28 mouse cellular contexts compared by ENCODE assay signal in genomic region chr13:102275296-102275695, GRCm38 (mm10).
DNase-seq lines count a peak whose midpoint lies in the region; ATAC-seq and TF ChIP-seq lines count a peak whose summit lies in the region.
"Had no signal": no experiment of that assay in that cellular context is flagged by ENCODE, and none has a peak within 500 bp of the region (broad histone marks: within the 10 kb centered on the region; RNA-seq: fewer than 3 reads in every experiment).

No protein-coding gene starts in this region.

- H3K9me3 ChIP-seq in heart, embryonic 12.5 days (replicated peaks) = no peaks in the 10 kb centered on the region
- H3K9me3 ChIP-seq: embryonic facial prominence, embryonic 12.5 days; embryonic facial prominence, embryonic 15.5 days; G1E; hindbrain, embryonic 10.5 days; hindbrain, embryonic 13.5 days; intestine, embryonic 15.5 days had no signal

- no peaks in the 10 kb centered on the region for H3K4me1 ChIP-seq in heart, embryonic 12.5 days (replicated peaks)
- no peaks in the 10 kb centered on the region for H3K4me1 ChIP-seq in lung, adult 2 months (ENCODE audit: control insufficient read depth, insufficient read depth, low read length)
- H3K4me1 ChIP-seq: embryonic facial prominence, embryonic 12.5 days; embryonic facial prominence, embryonic 15.5 days; hindbrain, embryonic 10.5 days; hindbrain, embryonic 13.5 days; intestine, embryonic 15.5 days had no signal

- intact Hi-C loops in heart, postnatal 10 days (cut with DNase I) = no loop called here

- TF ChIP-seq CTCF in lung, adult 2 months (IDR thresholded peaks at IDR 0.05; ENCODE audit: insufficient read depth, low read length) = no peak

- TF ChIP-seq POLR2A in lung, adult 2 months (IDR thresholded peaks at IDR 0.05; ENCODE audit: borderline replicate concordance, extremely low read depth, low read depth, low read length) = no peak

- peak; percentile 51 for DNase-seq in gastrocnemius, adult 18-20 months (ENCODE audit: low spot score)
- DNase-seq in gastrocnemius, postnatal 10 days = no peak
- peak; percentile 95 for DNase-seq in heart, adult 11 months
- DNase-seq in heart, postnatal 10 days = no peak
- DNase-seq in heart, adult 9 months (ENCODE audit: low spot score in 2 of 2) = peak; percentile 44 to 53
- peak; percentile 18 for DNase-seq in lung, postnatal 25 days (ENCODE audit: low spot score)
- no peak for DNase-seq in lung, adult 2 months
- DNase-seq: adrenal gland, adult 2 months; adrenal gland, postnatal 14 days; cerebellum, adult 11 months; cerebellum, adult 2 months; cerebellum, adult 9-11 months; cerebellum, postnatal 25 days; forebrain, postnatal 0 days; kidney, adult 11 months; kidney, adult 9 months had no signal

- no peak for ATAC-seq in heart, embryonic 12.5 days (ENCODE audit: insufficient number of reproducible peaks, low FRiP score)
- ATAC-seq: forebrain, embryonic 14.5 days; forebrain, postnatal 0 days; hindbrain, embryonic 16.5 days; intestine, embryonic 15.5 days; Patski had no signal

- no peaks in the 10 kb centered on the region for H3K36me3 ChIP-seq in heart, embryonic 12.5 days
- H3K36me3 ChIP-seq: embryonic facial prominence, embryonic 12.5 days; embryonic facial prominence, embryonic 15.5 days; G1E; hindbrain, embryonic 10.5 days; hindbrain, embryonic 13.5 days; intestine, embryonic 15.5 days had no signal

- H3K9ac ChIP-seq in heart, embryonic 12.5 days = no peak overlapping the region
- H3K9ac ChIP-seq: embryonic facial prominence, embryonic 12.5 days; embryonic facial prominence, embryonic 15.5 days; forebrain, postnatal 0 days; hindbrain, embryonic 13.5 days; intestine, embryonic 15.5 days had no signal

- H3K27me3 ChIP-seq in heart, embryonic 12.5 days (replicated peaks) = no peaks in the 10 kb centered on the region
- H3K27me3 ChIP-seq: CH12.LX; embryonic facial prominence, embryonic 12.5 days; embryonic facial prominence, embryonic 15.5 days; hindbrain, embryonic 13.5 days; intestine, embryonic 15.5 days; Patski had no signal

- 87% methylated on average over 2 of the region's 2 CpGs for WGBS in heart, embryonic 12.5 days
- WGBS in lung, adult 2 months = 83% methylated on average over 2 of the region's 2 CpGs

- H3K4me2 ChIP-seq in heart, embryonic 12.5 days = no peak overlapping the region
- H3K4me2 ChIP-seq: embryonic facial prominence, embryonic 12.5 days; embryonic facial prominence, embryonic 15.5 days; hindbrain, embryonic 13.5 days; intestine, embryonic 15.5 days had no signal

- H3K4me3 ChIP-seq in heart, embryonic 12.5 days = no peak overlapping the region
- no peak overlapping the region for H3K4me3 ChIP-seq in lung, adult 2 months (replicated peaks; ENCODE audit: extremely low read depth, low read depth, low read length)
- H3K4me3 ChIP-seq: embryonic facial prominence, embryonic 12.5 days; embryonic facial prominence, embryonic 15.5 days; heart, adult 2 months; hindbrain, embryonic 10.5 days; hindbrain, embryonic 13.5 days; intestine, embryonic 15.5 days had no signal

- H3K27ac ChIP-seq in heart, embryonic 12.5 days (ENCODE audit: poor library complexity, severe bottlenecking) = no peak overlapping the region
- H3K27ac ChIP-seq: embryonic facial prominence, embryonic 12.5 days; embryonic facial prominence, embryonic 15.5 days; heart, adult 2 months; hindbrain, embryonic 10.5 days; hindbrain, embryonic 13.5 days; intestine, embryonic 15.5 days had no signal

Comparison
In these comparisons a context has a peak if more than half of its experiments do, and no peak if none do; other contexts are left out.
1. DNase-seq: peak in gastrocnemius, adult 18-20 months (single experiment), heart, adult 11 months (single experiment), heart, adult 9 months (2 of 2) and lung, postnatal 25 days (single experiment); none in gastrocnemius, postnatal 10 days (single experiment), heart, postnatal 10 days (0 of 2) and lung, adult 2 months (single experiment).